Mouse (Mus musculus) layer of hippocampus, postnatal 14 days (tissue): ENCODE data around the gene Pogk. TPM values are rescaled to one million over a fixed set of nuclear protein-coding genes. Genes with fewer than 3 reads are reported as not detected.

Source experiments
- total RNA-seq, 2 experiments: library from RNA; stranded (reverse); gene quantifications; 2 replicates each; pipeline ENCODE4 v1.2.3; 2021

Pogk gene
- total RNA-seq, 2 experiments from 2014 or later = 28.8 to 29.4 TPM

Other genes starting within 250 kb of the Pogk start
- gene Mael, start 171.1 kb downstream of the Pogk start, total RNA-seq = not detected
- gene Ildr2, start 155.7 kb downstream of the Pogk start, total RNA-seq = 10 to 100 TPM; 83.5 to 92.3 TPM
- gene Tada1, start 30.8 kb downstream of the Pogk start, total RNA-seq = 10 to 100 TPM; 36.1 to 38.9 TPM
- not detected for gene Gm4846, start 87.7 kb upstream of the Pogk start, total RNA-seq
- not detected for gene Gm4847, start 237.8 kb upstream of the Pogk start, total RNA-seq